Comparison of ENCODE assay signal across 8 mouse cellular contexts in the genomic region with DNA sequence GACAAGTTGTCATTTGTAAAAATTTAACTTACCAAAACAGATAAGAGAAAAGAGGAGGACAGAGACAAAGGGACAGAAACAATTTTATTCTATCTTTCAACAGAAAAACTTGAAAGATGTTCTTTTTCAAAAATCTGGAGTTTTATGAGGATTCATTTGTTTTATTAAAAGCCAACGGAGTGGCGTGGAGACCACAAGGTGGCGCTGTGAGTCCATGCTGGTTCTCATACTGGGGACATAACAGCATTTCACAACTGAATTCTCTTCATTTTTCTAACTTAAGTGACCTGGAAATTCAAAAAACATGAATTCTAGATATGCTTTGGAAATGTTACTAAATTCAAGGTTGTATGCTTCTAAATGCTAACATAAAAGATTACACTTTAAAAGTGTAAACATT. TPM values are rescaled to one million over a fixed set of nuclear protein-coding genes. Genes with fewer than 3 reads are reported as not detected.
DNase-seq lines count a peak whose midpoint lies in the region; ATAC-seq and TF ChIP-seq lines count a peak whose summit lies in the region.

No protein-coding gene starts in this region.

- dilution Hi-C loops in CH12.LX (cut with MboI; ENCODE audit: extremely low pct_ligation_motif_present, extremely low pct_unique_long_range_greater_than_20kb, low sequenced_read_pairs) = no loop called here

- in situ Hi-C loops in CH12.LX (cut with MboI; ENCODE audit: low pct_ligation_motif_present, low pct_unique_long_range_greater_than_20kb, low sequenced_read_pairs) = no loop called here

- H3K4me2 ChIP-seq in hindbrain, embryonic 14.5 days (replicated peaks) = no peak overlapping the region
- no peak overlapping the region for H3K4me2 ChIP-seq in hindbrain, embryonic 16.5 days (ENCODE audit: low read length)
- no peak overlapping the region for H3K4me2 ChIP-seq in CH12.LX (ENCODE audit: insufficient read depth, low read depth, poor library complexity, severe bottlenecking)

- peak; percentile 68 to 81 for TF ChIP-seq CTCF in CH12.LX (conservative IDR thresholded peaks at IDR 0.05 in 1 of 2, IDR thresholded peaks at IDR 0.05 in 1 of 2; ENCODE audit: low read depth in 2 of 2, low read length in 2 of 2)
- TF ChIP-seq CTCF in embryonic fibroblast, embryonic 13.5 days (IDR thresholded peaks at IDR 0.05; ENCODE audit: borderline replicate concordance, insufficient read depth, low read length) = peak; percentile 84

- H3K4me1 ChIP-seq in hindbrain, embryonic 14.5 days (replicated peaks; ENCODE audit: control insufficient read depth, insufficient read depth, low read length) = no peaks in the 10 kb centered on the region
- no peaks in the 10 kb centered on the region for H3K4me1 ChIP-seq in hindbrain, embryonic 16.5 days (ENCODE audit: control insufficient read depth, insufficient read depth, low read depth, low read length)
- no peaks in the 10 kb centered on the region for H3K4me1 ChIP-seq in CH12.LX (ENCODE audit: control insufficient read depth in 1 of 2, insufficient read depth in 2 of 2)
- no peaks in the 10 kb centered on the region for H3K4me1 ChIP-seq in embryonic fibroblast, embryonic 13.5 days (ENCODE audit: control insufficient read depth, insufficient read depth, low read length)

- TF ChIP-seq RAD21 in CH12.LX (IDR thresholded peaks at IDR 0.05; ENCODE audit: low read depth, low read length) = peak; percentile 80

- whole genome bisulfite sequencing in hindbrain, embryonic 14.5 days = 6% methylated on average over 3 of the region's 3 CpGs
- WGBS in hindbrain, embryonic 16.5 days = 4% methylated on average over 3 of the region's 3 CpGs

- no peaks in the 10 kb centered on the region for H3K27me3 ChIP-seq in hindbrain, embryonic 14.5 days (ENCODE audit: control insufficient read depth, insufficient read depth, low read length)
- H3K27me3 ChIP-seq in hindbrain, embryonic 16.5 days (replicated peaks; ENCODE audit: control insufficient read depth, insufficient read depth, low read length) = no peaks in the 10 kb centered on the region
- no peaks in the 10 kb centered on the region for H3K27me3 ChIP-seq in CH12.LX (replicated peaks)

- no peak for TF ChIP-seq POLR2A in CH12.LX (IDR thresholded peaks at IDR 0.05; ENCODE audit: low read depth, low read length)
- no peak for TF ChIP-seq POLR2A in embryonic fibroblast, embryonic 13.5 days (IDR thresholded peaks at IDR 0.05; ENCODE audit: low read depth, low read length)

- no peaks in the 10 kb centered on the region for H3K79me2 ChIP-seq in CH12.LX (replicated peaks; ENCODE audit: control insufficient read depth, extremely low read depth, insufficient read depth, poor library complexity, severe bottlenecking)

- peak; percentile 79 for DNase-seq in hindbrain, embryonic 14.5 days (ENCODE audit: low spot score)
- peak; percentile 54 for DNase-seq in CH12.LX (ENCODE audit: extremely low read depth)
- DNase-seq in adrenal gland, postnatal 14 days = peak; percentile 83
- peak; percentile 75 to 79 for DNase-seq in layer of hippocampus, postnatal 10 days (ENCODE audit: low spot score in 2 of 2)
- DNase-seq in natural killer cell, adult 2 months (ENCODE audit: low spot score in 2 of 2) = peak; percentile 23 to 50
- peak; percentile 27 to 61 for DNase-seq in urinary bladder, postnatal 36 days (ENCODE audit: low spot score in 2 of 2)

- peaks cover 19% of the 10 kb centered on the region for H3K36me3 ChIP-seq in hindbrain, embryonic 14.5 days (replicated peaks; ENCODE audit: control insufficient read depth, insufficient read depth)
- H3K36me3 ChIP-seq in hindbrain, embryonic 16.5 days (ENCODE audit: control insufficient read depth, insufficient read depth, low read length) = no peaks in the 10 kb centered on the region
- H3K36me3 ChIP-seq in CH12.LX (replicated peaks in 1 of 2; ENCODE audit: control insufficient read depth in 1 of 2, insufficient read depth in 1 of 2, low read length in 1 of 2) = peaks cover 3 to 35% of the 10 kb centered on the region in 2 experiments

- no peak for TF ChIP-seq EP300 in CH12.LX (IDR thresholded peaks at IDR 0.05; ENCODE audit: low read length)

- no peak overlapping the region for H3K9ac ChIP-seq in hindbrain, embryonic 14.5 days
- no peak overlapping the region for H3K9ac ChIP-seq in hindbrain, embryonic 16.5 days (ENCODE audit: low read depth, low read length)
- H3K9ac ChIP-seq in CH12.LX (ENCODE audit: insufficient read depth, low read depth) = no peak overlapping the region

- H3K27ac ChIP-seq in hindbrain, embryonic 14.5 days = no peak overlapping the region
- no peak overlapping the region for H3K27ac ChIP-seq in hindbrain, embryonic 16.5 days (ENCODE audit: low read depth, low read length)
- no peak overlapping the region for H3K27ac ChIP-seq in CH12.LX (ENCODE audit: insufficient read depth, low read depth)
- no peak overlapping the region for H3K27ac ChIP-seq in embryonic fibroblast, embryonic 13.5 days (ENCODE audit: insufficient read depth, low read length)

- ATAC-seq in hindbrain, embryonic 14.5 days (ENCODE audit: low FRiP score) = no peak
- ATAC-seq in hindbrain, embryonic 16.5 days = no peak

- H3K9me3 ChIP-seq in hindbrain, embryonic 14.5 days (ENCODE audit: control insufficient read depth, low read length) = no peaks in the 10 kb centered on the region
- no peaks in the 10 kb centered on the region for H3K9me3 ChIP-seq in hindbrain, embryonic 16.5 days (ENCODE audit: control insufficient read depth, low read length)
- no peaks in the 10 kb centered on the region for H3K9me3 ChIP-seq in CH12.LX (replicated peaks; ENCODE audit: low read length)

- no peak overlapping the region for H3K4me3 ChIP-seq in hindbrain, embryonic 14.5 days (replicated peaks; ENCODE audit: low read length)
- H3K4me3 ChIP-seq in hindbrain, embryonic 16.5 days (ENCODE audit: low read length) = no peak overlapping the region
- no peak overlapping the region for H3K4me3 ChIP-seq in CH12.LX (replicated peaks in 1 of 3; ENCODE audit: low read depth in 2 of 3, low read length in 2 of 3, poor library complexity in 1 of 3)
- H3K4me3 ChIP-seq in embryonic fibroblast, embryonic 13.5 days (ENCODE audit: insufficient read depth, low read length) = no peak overlapping the region

TF ChIP-seq in CH12.LX, 34 proteins besides CTCF, POLR2A, EP300 and RAD21:
- TF ChIP-seq NRF1 (IDR thresholded peaks at IDR 0.05; ENCODE audit: low read depth, low read length) (no peak), SMC3 (IDR thresholded peaks at IDR 0.05; ENCODE audit: low read depth, low read length) (peak; percentile 41; the same call in 1 of the 2 replicates)

RNA-seq across cellular contexts. Expression of a gene that starts 20.5 kb away (rescaled TPM):
- polyA plus RNA-seq in hindbrain, embryonic 14.5 days (2014; fragmentation: Nextera tagmentation; extraction: Ambion mirVana) = 21.8 and 23.2 TPM in 2 replicates
- 20.3 and 22.1 TPM in 2 replicates for polyA plus RNA-seq in hindbrain, embryonic 16.5 days (2015; fragmentation: Nextera tagmentation; extraction: Ambion mirVana)
- 26.6 and 28.5 TPM in 2 replicates for total RNA-seq in CH12.LX (2012; rRNA removed)
- total RNA-seq in CH12.LX (2014; rRNA removed) = 54.7 and 64.0 TPM in 2 replicates
- polyA plus RNA-seq in CH12.LX (2012; ENCODE audit: insufficient read length, low read depth) = 23.2 and 27.5 TPM in 2 replicates
- total RNA-seq in adrenal gland, postnatal 14 days (2021) = 22.5 and 24.8 TPM in 2 replicates
- 23.0 and 28.4 TPM in 2 replicates for polyA plus RNA-seq in embryonic fibroblast, embryonic 13.5 days (2011; ENCODE audit: insufficient read length, low read depth, missing spikeins)
- total RNA-seq in layer of hippocampus, postnatal 10 days (2021) = 10 to 100 TPM; 23.8 to 25.8 TPM

RNA-seq across cellular contexts. Expression of a gene that starts 20.5 kb away (rescaled TPM):
- polyA plus RNA-seq in hindbrain, embryonic 14.5 days (2014; fragmentation: Nextera tagmentation; extraction: Ambion mirVana) = 47.0 and 48.5 TPM in 2 replicates
- polyA plus RNA-seq in hindbrain, embryonic 16.5 days (2015; fragmentation: Nextera tagmentation; extraction: Ambion mirVana) = 41.7 and 42.3 TPM in 2 replicates
- total RNA-seq in CH12.LX (2012; rRNA removed) (14.8 and 16.2 TPM in 2 replicates), CH12.LX (2014; rRNA removed) (47.0 and 48.8 TPM in 2 replicates)
- polyA plus RNA-seq in CH12.LX (2012; ENCODE audit: insufficient read length, low read depth) = 28.1 and 29.8 TPM in 2 replicates
- 53.9 and 58.1 TPM in 2 replicates for total RNA-seq in adrenal gland, postnatal 14 days (2021)
- 28.7 and 32.8 TPM in 2 replicates for polyA plus RNA-seq in embryonic fibroblast, embryonic 13.5 days (2011; ENCODE audit: insufficient read length, low read depth, missing spikeins)
- total RNA-seq in layer of hippocampus, postnatal 10 days (2021) = 10 to 100 TPM; 26.6 to 31.9 TPM
